Mouse (Mus musculus): Measurements from ENCODE around the gene Copz1.

- TF ChIP-seq CTCF (conservative IDR thresholded peaks at IDR 0.05; ENCODE audit: low read length) (no peak), NANOG (IDR thresholded peaks at IDR 0.05; ENCODE audit: borderline replicate concordance, low read length) (no peak), POU5F1 (IDR thresholded peaks at IDR 0.05; ENCODE audit: borderline replicate concordance, low read length) (no peak)
These were observed 29.2 kb downstream of the Copz1 start for GRCm38 (mm10) chr15:103301547-103302340.

Measured in E14TG2a.4 (cell line).